Mouse (Mus musculus): ENCODE measurements around the gene Nkx6-2.

Gene Nkx6-2

GRCm38 (mm10) chr7:139582595-139582994 is at the start of gene Nkx6-2:
Nkx6-2 (minus strand) TSS chr7:139582797.
- no peak for DNase-seq (ENCODE audit: low spot score)

GRCm38 (mm10) chr7:139625156-139625555 is 42.6 kb upstream of the Nkx6-2 start:
- DNase-seq (ENCODE audit: low spot score), result no peak

GRCm38 (mm10) chr7:139622568-139622967 is 40.0 kb upstream of the Nkx6-2 start:
- DNase-seq (ENCODE audit: low spot score), result no peak

- no peak for DNase-seq (ENCODE audit: low spot score)
Measured at GRCm38 (mm10) chr7:139615767-139616766, 33.5 kb upstream of the Nkx6-2 start.

- DNase-seq (ENCODE audit: low spot score), result no peak
Measured at GRCm38 (mm10) chr7:139610328-139610727, 27.7 kb upstream of the Nkx6-2 start.

- DNase-seq (ENCODE audit: low spot score), result no peak
Measured at GRCm38 (mm10) chr7:139595862-139596261, 13.3 kb upstream of the Nkx6-2 start.

- DNase-seq (ENCODE audit: low spot score), result no peak
Measured at GRCm38 (mm10) chr7:139595311-139595710, 12.7 kb upstream of the Nkx6-2 start.

GRCm38 (mm10) chr7:139591311-139591710 is 8.7 kb upstream of the Nkx6-2 start:
- no peak for DNase-seq (ENCODE audit: low spot score)

- no peak for DNase-seq (ENCODE audit: low spot score)
Measured at GRCm38 (mm10) chr7:139590302-139590701, 7.7 kb upstream of the Nkx6-2 start.

- no peak for DNase-seq (ENCODE audit: low spot score)
Measured at GRCm38 (mm10) chr7:139587919-139588318, 5.3 kb upstream of the Nkx6-2 start.

- DNase-seq (ENCODE audit: low spot score), result no peak
Measured at GRCm38 (mm10) chr7:139585183-139585821, 2.7 kb upstream of the Nkx6-2 start.

- no peak for DNase-seq (ENCODE audit: low spot score)
Measured at GRCm38 (mm10) chr7:139584221-139585175, 1.9 kb upstream of the Nkx6-2 start.

- DNase-seq (ENCODE audit: low spot score), result no peak
Measured at GRCm38 (mm10) chr7:139583094-139583737, 619 bp upstream of the Nkx6-2 start.

GRCm38 (mm10) chr7:139581801-139582571 is 611 bp downstream of the Nkx6-2 start:
- DNase-seq (ENCODE audit: low spot score), result no peak

GRCm38 (mm10) chr7:139580851-139581775 is 1.5 kb downstream of the Nkx6-2 start:
- DNase-seq (ENCODE audit: low spot score), result no peak

GRCm38 (mm10) chr7:139579261-139579905 is 3.2 kb downstream of the Nkx6-2 start:
- no peak for DNase-seq (ENCODE audit: low spot score)

GRCm38 (mm10) chr7:139576064-139576686 is 6.4 kb downstream of the Nkx6-2 start:
- no peak for DNase-seq (ENCODE audit: low spot score)

- DNase-seq (ENCODE audit: low spot score), result no peak
Measured at GRCm38 (mm10) chr7:139572665-139573064, 9.9 kb downstream of the Nkx6-2 start.

- no peak for DNase-seq (ENCODE audit: low spot score)
Measured at GRCm38 (mm10) chr7:139570788-139571187, 11.8 kb downstream of the Nkx6-2 start.

All from urinary bladder, postnatal 10 days (tissue).